Mouse (Mus musculus) lung, adult 18-20 months (tissue): ENCODE measurements around the gene Rpp14.
A peak's percentile ranks its signal among the peaks of the same experiment; 100 is the strongest.

Source experiments
- DNase-seq, 2 experiments: peaks; one replicate each; pipeline ENCODE4 v3.0.0; 2022; ENCODE audit warnings: mixed read lengths in 2 of 2

The Rpp14 gene

DNA sequence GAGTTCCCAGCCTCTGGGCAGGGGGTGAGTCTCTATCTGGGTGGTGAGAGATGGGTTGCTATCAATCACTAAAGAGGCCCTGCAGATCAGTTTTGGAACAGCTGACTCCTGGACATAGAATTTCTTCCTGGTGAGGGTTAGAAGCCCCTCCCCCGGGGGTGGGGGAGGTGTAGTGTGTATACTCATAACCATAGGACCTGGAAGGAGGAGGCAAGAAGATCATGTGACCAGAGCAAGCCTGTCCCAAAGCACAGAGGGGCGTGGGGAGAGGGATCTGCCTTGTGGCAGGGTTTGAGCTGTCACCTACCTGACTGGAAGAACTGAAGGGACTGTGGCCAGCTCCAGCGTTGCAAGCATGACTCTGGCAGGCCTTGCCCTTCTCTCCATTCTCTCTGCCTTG, 18.1 kb upstream of the Rpp14 start:
- no peak for DNase-seq

DNA sequence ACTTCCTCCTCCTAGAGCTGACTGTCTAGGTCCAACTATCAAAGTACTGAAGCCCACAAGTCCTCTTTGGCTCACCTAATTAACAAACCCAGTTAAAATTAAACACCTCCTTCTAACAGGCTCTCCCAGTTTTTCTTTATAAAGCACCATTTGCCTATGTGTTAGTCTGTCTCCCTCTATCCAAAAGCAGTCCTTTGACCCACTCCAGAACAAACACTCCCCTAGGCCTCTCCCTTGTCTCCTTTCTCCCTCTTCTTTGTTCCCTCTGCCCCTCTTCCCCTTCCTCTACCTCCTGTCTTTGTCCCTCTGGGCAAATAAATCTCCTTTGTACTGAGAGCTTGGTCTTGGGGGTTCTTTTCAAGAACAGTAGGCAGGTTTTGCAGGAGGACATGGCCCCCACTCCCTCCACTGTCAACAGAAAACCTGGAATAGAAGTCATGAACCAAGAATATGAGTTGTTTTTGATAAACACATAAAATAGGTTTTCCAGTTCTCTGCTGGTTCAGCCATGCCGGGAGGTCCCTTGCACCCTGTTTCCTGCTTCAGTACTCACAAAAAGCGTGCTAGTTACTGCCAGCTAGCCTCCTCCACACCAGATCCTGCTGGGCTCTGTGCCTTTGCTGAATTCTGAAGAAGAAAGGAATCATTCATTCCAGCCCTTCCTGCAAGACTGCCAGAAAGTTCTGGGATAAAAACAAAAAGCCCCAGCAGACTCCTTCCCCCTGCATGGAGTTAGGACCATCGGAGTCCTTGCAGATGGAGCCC, 17.4 kb upstream of the Rpp14 start:
- no peak for DNase-seq

GRCm38 (mm10) chr14:8063835-8064785, 16.1 kb upstream of the Rpp14 start:
- no peak for DNase-seq

GRCm38 (mm10) chr14:8080718-8081117, 551 bp downstream of the Rpp14 start:
- peak; percentile 34 to 59 for DNase-seq

DNA sequence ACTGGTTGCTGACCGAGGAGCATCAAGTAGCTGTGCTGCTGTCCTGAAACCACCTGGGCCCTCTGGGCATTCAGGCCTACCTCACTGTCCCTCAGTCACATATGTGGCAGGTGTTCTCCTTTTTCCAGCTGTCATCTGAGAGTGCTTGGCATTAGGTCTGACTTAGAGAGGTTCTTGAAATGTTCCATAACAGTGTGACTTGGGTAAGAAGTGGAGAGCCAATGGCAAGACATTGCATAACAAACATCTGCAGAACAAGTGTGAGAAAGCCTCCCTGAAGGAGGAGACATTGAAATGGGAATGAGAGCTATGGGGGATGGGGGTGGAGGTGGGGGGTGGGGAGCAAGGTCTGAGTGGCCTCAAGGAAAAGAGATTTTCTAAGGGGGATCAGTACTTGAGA, 2.8 kb downstream of the Rpp14 start:
- DNase-seq: peak in 1 of 2 experiments; percentile 55

GRCm38 (mm10) chr14:8089016-8089415, 8.8 kb downstream of the Rpp14 start:
- DNase-seq: no peak

DNA sequence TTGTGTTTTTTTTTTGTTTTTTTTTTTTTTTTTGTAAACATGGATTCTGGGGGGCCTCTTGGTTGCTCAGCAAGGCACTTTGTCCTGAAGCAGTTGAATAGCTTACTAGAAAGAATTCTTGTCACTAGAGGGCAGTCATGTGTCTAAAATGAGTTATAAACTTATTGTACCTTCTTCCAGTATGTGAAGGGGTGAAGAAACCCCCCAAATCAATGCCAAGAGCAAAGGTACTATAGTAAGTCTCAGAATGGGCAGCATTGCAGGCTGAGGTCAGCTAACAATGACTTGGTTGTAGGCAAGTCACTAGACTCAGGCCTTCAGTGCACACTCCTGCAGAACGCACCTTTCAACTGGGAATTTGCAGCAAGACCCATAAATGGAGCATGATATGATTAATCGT, 12.4 kb downstream of the Rpp14 start:
- no peak for DNase-seq

GRCm38 (mm10) chr14:8093427-8093826, 13.3 kb downstream of the Rpp14 start:
- no peak for DNase-seq

DNA sequence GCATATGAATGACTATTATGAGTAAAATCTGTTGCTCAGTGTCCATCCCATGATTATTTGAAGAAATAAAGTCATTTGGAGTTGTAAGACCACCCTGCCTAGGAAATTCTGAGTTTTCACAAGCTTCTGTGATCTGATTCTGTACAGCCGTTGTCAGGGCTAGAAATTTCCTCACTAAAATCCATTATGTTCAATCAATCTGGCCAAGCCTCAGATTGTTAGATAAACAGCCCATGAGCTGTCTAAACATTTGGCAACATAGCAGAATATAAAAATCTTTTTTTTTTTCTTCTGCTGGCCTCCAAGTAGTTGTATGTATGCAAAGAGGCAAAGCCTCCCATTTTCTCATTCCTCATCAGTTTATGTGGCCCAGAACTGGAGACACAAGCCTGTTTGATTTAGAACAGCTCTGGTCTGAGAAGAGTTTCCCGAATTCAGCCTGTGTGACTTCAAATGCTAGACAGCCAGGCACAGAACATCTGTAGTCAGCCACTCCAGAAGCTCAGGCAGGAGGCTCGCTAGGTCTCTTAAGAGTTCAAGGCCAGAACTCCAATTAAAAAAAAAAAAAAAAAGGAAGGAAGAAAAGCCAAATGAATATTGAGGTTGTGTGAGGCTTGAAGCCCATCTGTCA, 14.9 kb downstream of the Rpp14 start:
- no peak for DNase-seq

GRCm38 (mm10) chr14:8095562-8095950, 15.4 kb downstream of the Rpp14 start:
- peak; percentile 47 to 60 for DNase-seq

DNA sequence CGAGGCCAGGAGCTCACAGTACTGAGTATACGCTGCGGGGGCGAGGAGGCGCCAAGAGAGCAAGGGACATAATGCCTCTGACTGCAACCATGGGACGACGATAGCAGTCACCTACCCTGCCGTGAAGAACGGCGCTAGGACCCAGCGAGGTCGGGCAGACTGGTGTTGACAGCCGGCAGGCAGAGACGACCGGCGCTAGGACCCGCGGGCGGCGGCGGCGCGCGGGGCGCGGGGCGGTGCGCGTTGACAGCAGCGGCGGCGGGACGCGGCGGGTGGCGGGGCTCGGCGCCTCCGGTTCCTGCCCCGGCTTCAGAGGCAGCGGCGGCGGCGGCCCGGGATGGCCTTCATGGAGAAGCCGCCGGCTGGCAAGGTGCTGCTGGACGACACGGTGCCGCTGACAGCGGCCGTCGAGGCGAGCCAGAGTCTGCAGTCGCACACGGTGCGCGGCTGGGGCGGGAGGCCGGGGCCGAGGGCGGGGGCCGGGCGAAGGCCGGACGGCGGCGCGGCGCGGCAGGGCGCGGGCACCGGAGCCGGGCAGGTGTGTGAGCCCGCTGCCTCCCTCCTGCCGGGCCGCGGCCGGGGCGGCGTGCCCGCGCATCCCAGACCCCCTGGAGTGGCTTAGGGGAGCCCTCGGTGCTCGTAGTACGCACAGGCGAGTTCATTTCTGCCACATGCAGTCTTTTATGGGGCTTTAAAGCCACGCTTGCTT, 18.0 kb downstream of the Rpp14 start, which contains the start of gene Pxk:
Gene Pxk (plus strand): TSS at position 234 of the 709 bp plus-strand sequence.
- peak; percentile 92 to 93 for DNase-seq

- no peak for DNase-seq
Observed at GRCm38 (mm10) chr14:8098687-8098995, 18.5 kb downstream of the Rpp14 start.

DNA sequence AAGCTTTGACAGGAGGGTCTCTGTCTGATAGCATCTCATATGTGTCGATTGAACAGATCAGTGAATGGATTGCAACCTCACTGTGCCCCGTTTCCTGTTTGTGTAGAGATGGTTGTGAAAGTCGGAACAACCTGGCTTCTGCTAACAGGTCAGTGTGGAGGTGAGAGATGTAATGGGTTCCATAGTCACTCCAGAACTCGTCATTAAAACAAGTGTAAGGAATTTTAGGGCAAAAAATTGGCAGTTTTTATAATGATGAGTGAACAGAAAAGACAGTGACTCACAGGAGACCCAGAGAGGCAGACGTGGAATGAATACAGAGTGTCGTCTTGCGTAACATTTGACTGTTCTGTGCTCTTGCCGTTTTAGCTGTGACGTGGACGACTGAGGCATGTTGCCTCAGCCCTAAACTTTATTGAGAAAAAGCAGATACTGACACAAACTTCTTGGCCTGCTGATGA, 19.4 kb downstream of the Rpp14 start:
- DNase-seq: peak; percentile 50 to 68

GRCm38 (mm10) chr14:8101886-8102285, 21.7 kb downstream of the Rpp14 start:
- DNase-seq: no peak

- DNase-seq: peak; percentile 42 to 62
Observed at GRCm38 (mm10) chr14:8102676-8103075, 22.5 kb downstream of the Rpp14 start.

- no peak for DNase-seq
Observed at GRCm38 (mm10) chr14:8108047-8108446, 27.9 kb downstream of the Rpp14 start.

GRCm38 (mm10) chr14:8108976-8109375, 28.8 kb downstream of the Rpp14 start:
- DNase-seq: no peak

- peak; percentile 37 to 49 for DNase-seq
Observed at GRCm38 (mm10) chr14:8111545-8111944, 31.4 kb downstream of the Rpp14 start.

- DNase-seq: no peak
Observed at GRCm38 (mm10) chr14:8112036-8112435, 31.9 kb downstream of the Rpp14 start.

DNA sequence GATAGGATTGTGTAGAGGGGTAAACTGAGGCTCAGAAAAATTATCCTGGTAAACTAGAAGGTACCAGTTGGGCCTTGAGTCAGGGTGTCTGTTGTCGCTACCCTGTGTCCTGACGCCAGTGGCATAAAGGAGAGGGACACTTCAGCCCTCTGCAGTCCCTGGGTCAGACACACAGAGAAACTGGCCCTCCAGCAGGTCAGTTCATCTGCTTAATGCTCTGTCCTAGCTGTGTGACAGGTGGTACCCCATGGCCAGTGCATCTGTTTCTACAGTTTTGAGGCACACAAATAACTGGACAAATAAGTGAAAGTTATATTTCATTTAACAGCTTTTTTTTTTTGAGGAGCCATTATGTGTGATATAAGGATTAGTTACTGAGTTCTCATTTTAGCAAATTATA, 33.4 kb downstream of the Rpp14 start:
- no peak for DNase-seq

GRCm38 (mm10) chr14:8114306-8114705, 34.1 kb downstream of the Rpp14 start:
- no peak for DNase-seq

DNA sequence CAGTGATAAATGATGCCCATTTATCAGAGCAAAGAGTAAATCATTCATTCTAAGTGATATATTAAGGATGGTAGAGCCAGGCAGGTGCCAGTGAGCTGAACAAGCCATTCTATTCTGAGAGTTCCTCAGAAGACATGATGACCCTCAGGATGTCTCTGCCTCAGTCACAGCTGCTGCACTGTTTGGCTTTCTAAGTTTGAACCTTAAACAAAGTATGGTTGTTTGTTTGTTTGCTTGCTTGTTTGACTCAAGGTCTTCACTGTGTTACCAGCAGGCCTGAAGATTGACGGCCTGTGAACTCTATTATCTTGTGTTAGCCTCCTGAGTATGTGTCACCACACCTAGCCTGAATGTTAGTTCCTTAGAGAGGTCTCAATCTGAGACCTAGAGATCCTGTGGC, 34.6 kb downstream of the Rpp14 start:
- no peak for DNase-seq

- no peak for DNase-seq
Observed at GRCm38 (mm10) chr14:8115772-8116171, 35.6 kb downstream of the Rpp14 start.
